Mouse (Mus musculus): ENCODE results near the gene Sfta2.

Sfta2 gene

GRCm38 (mm10) chr17:35671846-35672245 lies 70.5 kb downstream of the Sfta2 start:
- DNase-seq (ENCODE audit: low read depth in 2 of 2, low spot score in 2 of 2), result no peak

- DNase-seq (ENCODE audit: low read depth in 2 of 2, low spot score in 2 of 2), result no peak
These were observed 71.2 kb downstream of the Sfta2 start for GRCm38 (mm10) chr17:35672527-35672926.

- peak; percentile 84 to 88 for DNase-seq (ENCODE audit: low read depth in 2 of 2, low spot score in 2 of 2)
These were observed 72.2 kb downstream of the Sfta2 start, which contains the start of gene Gtf2h4 for GRCm38 (mm10) chr17:35673416-35674035. Gene Gtf2h4, minus strand, starts transcription at chr17:35673739.

GRCm38 (mm10) chr17:35680591-35680990 lies 79.2 kb downstream of the Sfta2 start:
- DNase-seq (ENCODE audit: low read depth in 2 of 2, low spot score in 2 of 2), result no peak

GRCm38 (mm10) chr17:35681986-35682385 lies 80.6 kb downstream of the Sfta2 start:
- DNase-seq (ENCODE audit: low read depth in 2 of 2, low spot score in 2 of 2), result no peak

- DNase-seq (ENCODE audit: low read depth in 2 of 2, low spot score in 2 of 2), result no peak
These were observed 83.7 kb downstream of the Sfta2 start for GRCm38 (mm10) chr17:35685061-35685460.

- no peak for DNase-seq (ENCODE audit: low read depth in 2 of 2, low spot score in 2 of 2)
These were observed 87.2 kb downstream of the Sfta2 start for GRCm38 (mm10) chr17:35688347-35689175.

- DNase-seq (ENCODE audit: low read depth in 2 of 2, low spot score in 2 of 2), result no peak
These were observed 88.7 kb downstream of the Sfta2 start for GRCm38 (mm10) chr17:35689936-35690645.

- DNase-seq (ENCODE audit: low read depth in 2 of 2, low spot score in 2 of 2), result no peak
These were observed 90.5 kb downstream of the Sfta2 start for GRCm38 (mm10) chr17:35691811-35692210.

- no peak for DNase-seq (ENCODE audit: low read depth in 2 of 2, low spot score in 2 of 2)
These were observed 91.0 kb downstream of the Sfta2 start for GRCm38 (mm10) chr17:35692368-35692767.

GRCm38 (mm10) chr17:35693906-35694305 lies 92.6 kb downstream of the Sfta2 start:
- DNase-seq (ENCODE audit: low read depth in 2 of 2, low spot score in 2 of 2), result no peak

- DNase-seq (ENCODE audit: low read depth in 2 of 2, low spot score in 2 of 2), result peak; percentile 43 to 61
These were observed 93.9 kb downstream of the Sfta2 start for GRCm38 (mm10) chr17:35695289-35695688.

- no peak for DNase-seq (ENCODE audit: low read depth in 2 of 2, low spot score in 2 of 2)
These were observed 95.3 kb downstream of the Sfta2 start for GRCm38 (mm10) chr17:35696691-35697090.

- DNase-seq (ENCODE audit: low read depth in 2 of 2, low spot score in 2 of 2), result no peak
These were observed 96.0 kb downstream of the Sfta2 start for GRCm38 (mm10) chr17:35697429-35697758.

GRCm38 (mm10) chr17:35697759-35698500 lies 96.6 kb downstream of the Sfta2 start:
- no peak for DNase-seq (ENCODE audit: low read depth in 2 of 2, low spot score in 2 of 2)

GRCm38 (mm10) chr17:35698501-35698883 lies 97.1 kb downstream of the Sfta2 start:
- no peak for DNase-seq (ENCODE audit: low read depth in 2 of 2, low spot score in 2 of 2)

- DNase-seq (ENCODE audit: low read depth in 2 of 2, low spot score in 2 of 2), result no peak
These were observed 98.6 kb downstream of the Sfta2 start for GRCm38 (mm10) chr17:35699919-35700318.

Data from CD8-positive naive resting alpha-beta T cell, adult 2 months (primary cell).